Mouse (Mus musculus) Patski (cell line): Measurements from ENCODE around the gene Rrnad1. TPM values are rescaled to one million over a fixed set of nuclear protein-coding genes. Genes with fewer than 3 reads are reported as not detected.

Source experiments
- ATAC-seq: fragments of 100-300 bp; one replicate; pipeline ENCODE4 v1.8.0; 2021
- CTCF ChIA-PET: fragments of 350-600 bp; sonication (Branson Sonifier 250); formaldehyde crosslinking; loops from one replicate; lab custom pipeline; 2022; ENCODE audit warnings: inconsistent platforms; lab: Charles Lee
- POLR2A ChIA-PET: fragments of 350-600 bp; sonication (Branson Sonifier 250); formaldehyde crosslinking; loops from one replicate; lab custom pipeline; 2022; ENCODE audit warnings: antibody characterized with exemption, inconsistent platforms; lab: Charles Lee
- DNase-seq: peaks from one replicate; pipeline ENCODE4 v3.0.0-alpha.2; 2011; ENCODE audit warnings: low read depth, low spot score
- H3K27me3 ChIP-seq: fragments of 371-371 bp; one replicate; pipeline ENCODE4 v1.5.1; 2021
- CTCF ChIP-seq: fragments of 100-300 bp; IDR thresholded peaks from one replicate; pipeline ENCODE4 v1.5.1; 2021
- in situ Hi-C: fragments of 300-500 bp; cut with MboI; formaldehyde crosslinking; loops from 3 replicates; pipeline ENCODE4 v1.11.1; 2018; ENCODE audit warnings: low pct_unique_long_range_greater_than_20kb, mixed read lengths
- polyA plus RNA-seq: library from polyadenylated mRNA; unstranded; gene quantifications from one replicate; pipeline ENCODE4 v1.2.3, GENCODE M21; 2021

The Rrnad1 gene
- polyA plus RNA-seq, 1 experiment from 2014 or later: 24.6 TPM

GRCm38 (mm10) chr3:87944838-87945600 lies 14.5 kb upstream of the Rrnad1 start:
- POLR2A ChIA-PET: no interaction called here
- no peak for ATAC-seq

GRCm38 (mm10) chr3:87943586-87943985 lies 13.1 kb upstream of the Rrnad1 start:
- no peak for ATAC-seq

More at GRCm38 (mm10) chr3:87944838-87945600, 14.5 kb upstream of the Rrnad1 start:
- H3K27me3 ChIP-seq: no peaks in the 10 kb centered on the region
- no peak for TF ChIP-seq CTCF
- no peak for DNase-seq
- CTCF ChIA-PET: interaction anchor here (1.0 kb wide), 2 partner anchors 9 to 25 kb away, joined by 3 read pairs; no protein-coding TSS in a partner anchor
- in situ Hi-C loops: loop anchor here (5.0 kb wide), 1 partner anchor 42 kb away; no protein-coding TSS in a partner anchor

GRCm38 (mm10) chr3:87942471-87942870 lies 12.0 kb upstream of the Rrnad1 start:
- ATAC-seq: no peak
- no peak for TF ChIP-seq CTCF
- in situ Hi-C loops: loop anchor here (5.0 kb wide), 1 partner anchor 45 kb away; no protein-coding TSS in a partner anchor
- DNase-seq: no peak
- ChIA-PET CTCF (interaction anchor here (0.9 to 5.5 kb wide), 4 partner anchors 12 to 44 kb away, joined by 3 to 42 read pairs (median 10); partner anchors contain the start of gene Nes), POLR2A (no interaction called here)
- no peaks in the 10 kb centered on the region for H3K27me3 ChIP-seq

More at GRCm38 (mm10) chr3:87943586-87943985, 13.1 kb upstream of the Rrnad1 start:
- in situ Hi-C loops: loop anchor here (5.0 kb wide), 1 partner anchor 44 kb away; no protein-coding TSS in a partner anchor
- CTCF ChIA-PET: interaction anchor here (4.2 kb wide), 1 partner anchor 27 kb away, joined by 18 read pairs; the partner anchor contains the start of gene Nes
- no peak for DNase-seq
- no peak for TF ChIP-seq CTCF
- POLR2A ChIA-PET: interaction anchor here (0.6 kb wide), 1 partner anchor 148 kb away, joined by 3 read pairs; no protein-coding TSS in a partner anchor
- no peaks in the 10 kb centered on the region for H3K27me3 ChIP-seq

GRCm38 (mm10) chr3:87940611-87941010 lies 10.1 kb upstream of the Rrnad1 start:
- DNase-seq (no peak), ATAC-seq (no peak)
- TF ChIP-seq CTCF: no peak
- POLR2A ChIA-PET: interaction anchor here (1.1 kb wide), 1 partner anchor 132 kb away, joined by 3 read pairs; no protein-coding TSS in a partner anchor
- CTCF ChIA-PET: interaction anchor here (1.2 to 5.5 kb wide), 6 partner anchors 9 to 46 kb away, joined by 3 to 42 read pairs (median 12); partner anchors contain the start of genes Crabp2 and Nes
- in situ Hi-C loops: loop anchor here (5.0 kb wide), 1 partner anchor 47 kb away; no protein-coding TSS in a partner anchor
- no peaks in the 10 kb centered on the region for H3K27me3 ChIP-seq

GRCm38 (mm10) chr3:87935776-87936175 lies 5.3 kb upstream of the Rrnad1 start:
- ATAC-seq (peak; percentile 44), DNase-seq (peak; percentile 66)
- no peak for TF ChIP-seq CTCF
- in situ Hi-C loops: loop anchor here (10.0 kb wide), 2 partner anchors 139 to 151 kb away; partner anchors contain the start of gene Ttc24
- no peaks in the 10 kb centered on the region for H3K27me3 ChIP-seq
- ChIA-PET POLR2A (interaction anchor here (0.8 to 1.7 kb wide), 6 partner anchors 24 to 53 kb away, joined by 3 to 15 read pairs (median 5); partner anchors contain the start of gene Nes), CTCF (interaction anchor here (0.7 to 2.1 kb wide), 18 partner anchors 8 to 136 kb away, joined by 3 to 48 read pairs (median 4); partner anchors contain the start of genes Bcan and Nes)

- no peak for ATAC-seq
- CTCF ChIA-PET: interaction anchor here (1.0 to 2.1 kb wide), 10 partner anchors 15 to 76 kb away, joined by 3 to 48 read pairs (median 12); partner anchors contain the start of gene Nes
- no peak for TF ChIP-seq CTCF
- no peaks in the 10 kb centered on the region for H3K27me3 ChIP-seq
- in situ Hi-C loops: loop anchor here (10.0 kb wide), 2 partner anchors 140 to 150 kb away; partner anchors contain the start of gene Ttc24
- POLR2A ChIA-PET: interaction anchor here (0.6 to 1.1 kb wide), 3 partner anchors 21 to 49 kb away, joined by 3 to 7 read pairs (median 3); no protein-coding TSS in a partner anchor
- no peak for DNase-seq
Observed at GRCm38 (mm10) chr3:87935201-87935600, 4.7 kb upstream of the Rrnad1 start.

GRCm38 (mm10) chr3:87934501-87934900 lies 4.0 kb upstream of the Rrnad1 start:
- no peak for TF ChIP-seq CTCF
- ChIA-PET POLR2A (interaction anchor here (0.6 to 1.0 kb wide), 2 partner anchors 50 to 134 kb away, joined by 3 to 4 read pairs; no protein-coding TSS in a partner anchor), CTCF (interaction anchor here (1.7 to 2.0 kb wide), 3 partner anchors 26 to 117 kb away, joined by 3 to 15 read pairs (median 12); no protein-coding TSS in a partner anchor)
- in situ Hi-C loops: loop anchor here (10.0 kb wide), 2 partner anchors 140 to 150 kb away; partner anchors contain the start of gene Ttc24
- no peak for ATAC-seq
- no peak for DNase-seq
- no peaks in the 10 kb centered on the region for H3K27me3 ChIP-seq

- ATAC-seq: no peak
- TF ChIP-seq CTCF: no peak
- H3K27me3 ChIP-seq: no peaks in the 10 kb centered on the region
- ChIA-PET POLR2A (interaction anchor here (0.6 to 1.0 kb wide), 4 partner anchors 36 to 135 kb away, joined by 3 to 4 read pairs (median 3); no protein-coding TSS in a partner anchor), CTCF (interaction anchor here (1.7 to 2.0 kb wide), 3 partner anchors 27 to 116 kb away, joined by 3 to 15 read pairs (median 12); no protein-coding TSS in a partner anchor)
- in situ Hi-C loops: loop anchor here (10.0 kb wide), 2 partner anchors 141 to 149 kb away; partner anchors contain the start of gene Ttc24
- DNase-seq: no peak
Observed at GRCm38 (mm10) chr3:87934026-87934425, 3.5 kb upstream of the Rrnad1 start.

- no peak for TF ChIP-seq CTCF
- DNase-seq (no peak), ATAC-seq (peak; percentile 6)
- ChIA-PET CTCF (no interaction called here), POLR2A (interaction anchor here (1.2 kb wide), 1 partner anchor 23 kb away, joined by 4 read pairs; the partner anchor contains the start of gene Hdgf)
- in situ Hi-C loops: loop anchor here (5.0 to 10.0 kb wide), 3 partner anchors 42 to 145 kb away; partner anchors contain the start of genes Prcc and Ttc24
- no peaks in the 10 kb centered on the region for H3K27me3 ChIP-seq
Observed at GRCm38 (mm10) chr3:87929341-87930077, 1.0 kb downstream of the Rrnad1 start.
